Mouse (Mus musculus) limb, embryonic 11.5 days (tissue): Measurements from ENCODE around the gene Atg7. TPM values are rescaled to one million over a fixed set of nuclear protein-coding genes. Genes with fewer than 3 reads are reported as not detected.

Source experiments
- ATAC-seq: fragments of 200-750 bp; cut with Nextera tagmentation; 2 replicates; pipeline ENCODE4 v1.8.0; 2017; ENCODE audit warnings: low read depth; ENCODE audit not compliant: insufficient number of reproducible peaks, low FRiP score, low TSS enrichment
- DNase-seq: peaks from one replicate; pipeline ENCODE4 v3.0.0-alpha.2; 2015; ENCODE audit warnings: low spot score
- H3K27ac ChIP-seq: fragments of 300-500 bp; sonication (generic); replicated peaks from 2 replicates; pipeline ENCODE4 v1.5.1; 2014; ENCODE audit warnings: low read depth, mild to moderate bottlenecking, low read length
- H3K27me3 ChIP-seq: fragments of 300-500 bp; sonication (generic); 2 replicates; pipeline ENCODE4 v1.6.1; 2014; ENCODE audit warnings: mild to moderate bottlenecking, low read length, mixed read lengths; ENCODE audit not compliant: control insufficient read depth, insufficient read depth
- H3K36me3 ChIP-seq: fragments of 300-500 bp; sonication (generic); 2 replicates; pipeline ENCODE4 v1.6.1; 2014; ENCODE audit warnings: mild to moderate bottlenecking, low read length, moderate library complexity, mixed read lengths; ENCODE audit not compliant: control insufficient read depth, insufficient read depth
- H3K4me1 ChIP-seq: fragments of 300-500 bp; sonication (generic); 2 replicates; pipeline ENCODE4 v1.6.1; 2014; ENCODE audit warnings: low read length, mixed read lengths; ENCODE audit not compliant: control insufficient read depth, insufficient read depth
- H3K4me2 ChIP-seq: fragments of 300-500 bp; sonication (generic); 2 replicates; pipeline ENCODE4 v1.6.1; 2014; ENCODE audit warnings: low read depth, mild to moderate bottlenecking, moderate library complexity; ENCODE audit not compliant: severe bottlenecking
- H3K4me3 ChIP-seq: fragments of 300-500 bp; sonication (generic); 2 replicates; pipeline ENCODE4 v1.5.1; 2014; ENCODE audit warnings: low read depth, low read length
- H3K9ac ChIP-seq: fragments of 300-500 bp; sonication (generic); 2 replicates; pipeline ENCODE4 v1.6.1; 2014; ENCODE audit warnings: mild to moderate bottlenecking, low read length
- H3K9me3 ChIP-seq: fragments of 300-500 bp; sonication (generic); 2 replicates; pipeline ENCODE4 v1.6.1; 2016; ENCODE audit warnings: low read length; ENCODE audit not compliant: control insufficient read depth
- WGBS: fragments of 180-500 bp; shearing (Covaris S2); extraction: QIAGEN DNeasy Blood & Tissue Kit; methylation state at CpG from one replicate; pipeline ENCODE4 v1.1.7; 2014; 5-methylcytosine and 5-hydroxymethylcytosine counted together
- polyA plus RNA-seq: library from polyadenylated mRNA; unstranded; fragments of >200 nt; fragmentation: Nextera tagmentation; extraction: Ambion mirVana; gene quantifications from 2 replicates; pipeline ENCODE4 v1.2.1, GENCODE M21; 2014

Atg7 gene
- polyA plus RNA-seq, 1 experiment from 2014 or later: 18.9 TPM

DNA sequence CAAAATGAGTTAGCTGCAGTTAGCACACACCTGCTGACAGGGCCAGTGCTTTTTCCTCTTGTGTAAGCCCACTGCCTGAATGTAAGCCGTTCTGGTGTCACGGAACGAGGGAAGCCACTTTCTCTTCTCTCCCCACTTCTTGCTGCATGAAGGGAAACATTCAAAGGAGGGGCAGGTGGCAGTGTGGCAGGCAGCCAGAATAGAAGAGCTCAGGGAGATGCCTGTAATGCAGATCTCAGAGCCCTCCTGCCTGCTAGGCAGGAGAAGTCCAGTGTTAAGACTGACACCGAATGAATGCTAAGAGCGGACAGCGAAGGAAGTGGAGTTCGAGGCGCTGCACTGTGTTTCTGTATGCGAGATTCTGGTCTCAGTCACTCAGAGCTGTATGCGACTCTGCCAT is 49.8 kb downstream of the Atg7 start:
- Histone ChIP-seq H3K9me3 (no peaks in the 10 kb centered on the region), H3K27me3 (no peaks in the 10 kb centered on the region), H3K4me2 (no peak overlapping the region), H3K36me3 (no peaks in the 10 kb centered on the region), H3K9ac (no peak overlapping the region), H3K27ac (no peak overlapping the region), H3K4me1 (no peaks in the 10 kb centered on the region), H3K4me3 (no peak overlapping the region)
- WGBS: 93% methylated on average over 10 of the region's 10 CpGs
- DNase-seq: no peak
- no peak for ATAC-seq

DNA sequence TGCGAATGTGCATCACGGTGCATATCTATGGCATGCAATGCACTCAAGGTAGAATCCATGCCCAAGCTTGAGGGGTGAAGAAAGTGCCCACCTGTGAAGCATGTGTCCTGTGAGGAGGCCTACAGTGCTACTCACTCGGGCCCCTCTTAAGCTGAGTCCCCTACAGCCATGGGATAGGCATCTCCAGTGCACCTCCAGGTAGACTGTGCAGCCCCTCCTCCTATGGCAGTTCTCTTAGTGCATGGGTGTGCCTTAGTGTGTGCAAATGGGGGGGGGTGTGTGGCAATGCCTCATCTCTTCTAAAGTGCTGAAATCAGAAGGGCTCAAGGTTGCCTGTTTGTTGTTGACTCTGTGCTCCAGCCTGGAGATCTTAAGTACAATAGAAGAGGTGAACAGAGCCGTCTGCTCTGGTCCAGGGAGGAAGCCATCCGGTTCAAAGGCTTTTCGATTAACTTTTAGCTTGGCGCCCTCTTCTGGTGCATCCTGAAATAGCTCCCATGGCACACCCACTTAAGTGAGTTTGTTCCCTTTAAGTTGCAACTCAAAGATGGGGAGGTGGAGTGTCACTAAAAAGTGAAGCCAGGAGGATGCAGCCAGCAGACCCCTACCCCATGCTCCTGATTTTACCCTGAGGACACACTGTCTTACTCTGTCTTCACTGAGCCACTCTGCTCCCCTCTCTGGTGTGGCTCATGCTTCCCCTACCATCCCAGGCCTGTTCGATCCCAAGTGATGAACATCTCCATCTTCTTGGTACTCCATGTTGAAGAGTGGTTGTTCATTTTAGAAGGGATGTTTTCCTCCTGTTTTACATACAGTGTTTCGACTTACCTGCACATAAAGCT is 55.0 kb downstream of the Atg7 start:
- Histone ChIP-seq H3K4me2 (no peak overlapping the region), H3K4me3 (no peak overlapping the region), H3K27ac (no peak overlapping the region), H3K27me3 (no peaks in the 10 kb centered on the region), H3K9me3 (no peaks in the 10 kb centered on the region), H3K4me1 (no peaks in the 10 kb centered on the region), H3K36me3 (no peaks in the 10 kb centered on the region), H3K9ac (no peak overlapping the region)
- ATAC-seq (peak; percentile 31; the same call in 1 of the 2 replicates), DNase-seq (peak; percentile 88)
- WGBS: 46% methylated on average over 9 of the region's 9 CpGs

DNA sequence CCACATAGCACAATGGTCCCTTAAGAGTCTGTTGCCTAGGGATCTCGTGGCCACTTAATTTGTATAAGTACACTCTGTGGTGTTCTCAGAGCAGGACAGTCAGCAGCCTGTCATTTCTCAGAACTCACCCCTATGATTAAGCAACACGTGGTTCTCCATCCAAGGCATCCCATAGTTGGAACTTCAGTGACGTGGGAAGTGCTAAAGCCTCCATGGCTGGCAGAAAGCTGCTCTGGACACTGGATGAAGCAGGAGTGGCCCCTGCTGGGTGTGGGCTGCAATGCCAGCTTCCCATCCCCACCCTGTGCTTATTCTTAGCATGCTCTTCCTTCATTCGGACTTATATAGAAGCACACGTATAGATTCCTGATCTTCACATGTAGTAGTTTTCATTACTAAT is 55.7 kb downstream of the Atg7 start:
- DNase-seq: no peak
- no peaks in the 10 kb centered on the region for H3K36me3 ChIP-seq
- H3K4me1 ChIP-seq: no peaks in the 10 kb centered on the region
- ATAC-seq: no peak
- no peak overlapping the region for H3K9ac ChIP-seq
- no peak overlapping the region for H3K4me3 ChIP-seq
- 63% methylated on average over 5 of the region's 5 CpGs for WGBS
- H3K27ac ChIP-seq: no peak overlapping the region
- no peak overlapping the region for H3K4me2 ChIP-seq
- H3K9me3 ChIP-seq: no peaks in the 10 kb centered on the region
- H3K27me3 ChIP-seq: no peaks in the 10 kb centered on the region

DNA sequence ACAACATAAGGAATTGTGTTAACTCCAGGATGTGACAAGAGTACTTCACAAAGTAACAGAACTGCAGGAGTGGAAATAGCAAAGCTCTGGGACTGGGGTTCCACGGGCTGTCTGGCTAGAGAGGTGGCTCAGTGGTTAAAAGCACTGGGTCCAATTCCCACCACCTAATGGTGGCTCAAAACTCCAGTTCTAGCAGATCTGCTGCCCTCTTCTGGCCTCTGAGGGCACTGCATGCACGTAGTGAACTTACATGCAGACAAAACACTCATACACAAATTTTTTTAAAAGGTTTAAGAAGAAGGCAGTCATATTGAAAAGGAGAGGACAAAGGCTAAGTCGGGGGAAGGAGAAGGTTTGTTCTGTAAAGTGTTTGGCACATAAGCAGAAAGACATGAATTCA is 57.8 kb downstream of the Atg7 start:
- H3K9ac ChIP-seq: no peak overlapping the region
- DNase-seq (peak; percentile 46), ATAC-seq (no peak)
- no peaks in the 10 kb centered on the region for H3K9me3 ChIP-seq
- H3K4me2 ChIP-seq: no peak overlapping the region
- no peak overlapping the region for H3K27ac ChIP-seq
- H3K4me3 ChIP-seq: no peak overlapping the region
- WGBS: 81% methylated on average over 3 of the region's 3 CpGs
- H3K27me3 ChIP-seq: no peaks in the 10 kb centered on the region
- no peaks in the 10 kb centered on the region for H3K36me3 ChIP-seq
- H3K4me1 ChIP-seq: no peaks in the 10 kb centered on the region

DNA sequence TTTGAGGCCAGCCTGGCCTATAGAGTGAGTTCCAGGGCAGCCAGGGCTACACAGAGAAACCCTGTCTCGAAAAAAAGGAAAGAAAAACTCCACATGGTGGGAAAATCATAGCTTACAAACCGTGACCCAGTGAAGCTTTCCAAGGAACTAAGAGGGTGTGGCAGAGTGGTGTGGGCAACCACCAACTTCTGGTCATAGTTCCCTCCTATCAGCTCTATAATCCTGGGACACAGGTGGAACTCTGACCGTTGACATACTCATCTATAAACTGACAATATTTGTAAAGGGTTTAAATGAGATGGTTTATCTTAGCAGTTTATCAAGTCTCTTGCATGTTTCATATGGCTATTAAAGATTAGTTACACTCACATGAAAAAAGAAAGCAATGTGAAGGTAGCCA is 64.1 kb downstream of the Atg7 start:
- 86% methylated on average over 3 of the region's 3 CpGs for WGBS
- Histone ChIP-seq H3K27ac (no peak overlapping the region), H3K4me1 (no peaks in the 10 kb centered on the region), H3K36me3 (no peaks in the 10 kb centered on the region), H3K9ac (no peak overlapping the region), H3K4me2 (no peak overlapping the region), H3K9me3 (no peaks in the 10 kb centered on the region), H3K27me3 (no peaks in the 10 kb centered on the region), H3K4me3 (no peak overlapping the region)
- ATAC-seq (no peak), DNase-seq (no peak)

DNA sequence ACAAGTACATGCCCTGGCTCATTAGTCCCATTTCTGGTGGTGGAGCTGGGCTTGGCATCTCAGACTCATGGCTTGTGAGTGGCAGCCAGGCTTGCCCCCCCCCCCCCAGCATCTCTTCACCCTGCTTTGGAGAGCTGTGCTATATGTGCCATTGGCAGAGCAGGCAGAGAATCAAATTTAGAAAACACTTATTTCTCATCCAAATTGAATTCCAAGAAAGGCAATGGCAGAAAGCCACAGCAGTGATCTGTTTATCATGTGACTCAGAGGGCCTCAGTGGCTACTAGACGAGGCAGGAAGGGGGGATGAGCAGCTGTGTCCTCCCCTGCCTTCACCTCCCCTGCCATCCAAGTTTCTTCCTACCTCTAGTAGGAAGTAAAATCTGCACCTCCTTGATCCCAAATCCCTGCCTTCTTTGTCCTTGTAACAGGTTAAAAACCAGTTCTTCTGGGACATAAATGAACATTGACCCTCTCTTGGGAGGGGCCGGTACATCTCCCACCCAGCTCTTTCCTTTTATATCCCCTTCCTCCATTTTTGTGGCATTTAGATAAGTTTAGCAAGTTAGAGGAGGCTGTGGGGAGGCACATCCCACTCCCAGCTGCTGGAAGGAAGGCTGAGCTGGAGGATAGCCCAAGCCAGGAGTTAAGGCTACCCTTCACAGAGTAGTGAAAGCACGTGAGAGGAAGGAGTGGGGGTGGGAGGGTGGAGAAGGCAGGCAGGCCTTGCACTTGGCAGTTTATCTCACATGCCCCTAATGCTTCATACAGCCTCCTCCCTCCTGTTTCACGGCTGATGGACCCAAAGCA is 69.5 kb downstream of the Atg7 start:
- peaks cover 25% of the 10 kb centered on the region for H3K4me1 ChIP-seq
- no peak overlapping the region for H3K9ac ChIP-seq
- H3K27ac ChIP-seq: no peak overlapping the region
- H3K9me3 ChIP-seq: no peaks in the 10 kb centered on the region
- no peak overlapping the region for H3K4me2 ChIP-seq
- DNase-seq (no peak), ATAC-seq (no peak)
- 67% methylated on average over 4 of the region's 4 CpGs for WGBS
- no peaks in the 10 kb centered on the region for H3K36me3 ChIP-seq
- H3K4me3 ChIP-seq: no peak overlapping the region
- no peaks in the 10 kb centered on the region for H3K27me3 ChIP-seq

- H3K4me1 ChIP-seq: peaks cover 25% of the 10 kb centered on the region
- no peak for DNase-seq
These were observed 70.6 kb downstream of the Atg7 start for GRCm38 (mm10) chr6:114713538-114713937.

GRCm38 (mm10) chr6:114714654-114715053 is 71.8 kb downstream of the Atg7 start:
- H3K9ac ChIP-seq: no peak overlapping the region
- no peak overlapping the region for H3K27ac ChIP-seq
- 40% methylated on average over 5 of the region's 5 CpGs for WGBS
- H3K36me3 ChIP-seq: no peaks in the 10 kb centered on the region
- H3K4me3 ChIP-seq: no peak overlapping the region
- peaks cover 25% of the 10 kb centered on the region for H3K4me1 ChIP-seq
- ATAC-seq (no peak), DNase-seq (no peak)
- H3K27me3 ChIP-seq: no peaks in the 10 kb centered on the region
- no peaks in the 10 kb centered on the region for H3K9me3 ChIP-seq
- no peak overlapping the region for H3K4me2 ChIP-seq

More at GRCm38 (mm10) chr6:114713538-114713937, 70.6 kb downstream of the Atg7 start:
- Histone ChIP-seq H3K27me3 (no peaks in the 10 kb centered on the region), H3K9ac (no peak overlapping the region), H3K4me2 (no peak overlapping the region), H3K9me3 (no peaks in the 10 kb centered on the region), H3K36me3 (no peaks in the 10 kb centered on the region), H3K27ac (no peak overlapping the region), H3K4me3 (no peak overlapping the region)
- no peak for ATAC-seq
- WGBS: 56% methylated on average over 3 of the region's 3 CpGs
